Mouse (Mus musculus) ES-Bruce4 (cell line): ENCODE measurements around the gene Nnmt. TPM values are rescaled to one million over a fixed set of nuclear protein-coding genes. Genes with fewer than 3 reads are reported as not detected.

ENCODE experiments used
- H3K27ac ChIP-seq: 2 replicates; pipeline ENCODE4 v1.5.1; 2012; ENCODE audit warnings: low read length, inconsistent platforms; ENCODE audit not compliant: insufficient read depth
- H3K27me3 ChIP-seq: 2 replicates; pipeline ENCODE4 v1.6.1; 2012; ENCODE audit warnings: mild to moderate bottlenecking, low read length, inconsistent platforms; ENCODE audit not compliant: control insufficient read depth, poor library complexity, insufficient read depth, severe bottlenecking
- H3K36me3 ChIP-seq: 2 replicates; pipeline ENCODE4 v1.6.1; 2012; ENCODE audit warnings: inconsistent platforms, mild to moderate bottlenecking, low read length, moderate library complexity; ENCODE audit not compliant: control insufficient read depth, poor library complexity, insufficient read depth, severe bottlenecking
- H3K4me1 ChIP-seq: one replicate; pipeline ENCODE4 v1.8.1; 2011; ENCODE audit warnings: low read length; ENCODE audit not compliant: control insufficient read depth, insufficient read depth
- H3K4me3 ChIP-seq: 2 replicates; pipeline ENCODE4 v1.5.1; 2011; ENCODE audit warnings: low read depth, mild to moderate bottlenecking, low read length
- H3K9ac ChIP-seq: 2 replicates; pipeline ENCODE4 v1.6.1; 2012; ENCODE audit warnings: low read depth, mild to moderate bottlenecking, inconsistent platforms; ENCODE audit not compliant: poor library complexity, severe bottlenecking
- H3K9me3 ChIP-seq: replicated peaks from 2 replicates; pipeline ENCODE4 v1.6.1; 2012; ENCODE audit warnings: mild to moderate bottlenecking, low read length, inconsistent platforms; ENCODE audit not compliant: control insufficient read depth, poor library complexity, insufficient read depth, severe bottlenecking
- CTCF ChIP-seq: IDR thresholded peaks from one replicate; pipeline ENCODE4 v1.8.1; 2011; ENCODE audit warnings: low read depth, low read length
- EP300 ChIP-seq: IDR thresholded peaks from 2 replicates; pipeline ENCODE4 v1.6.1; 2011; ENCODE audit warnings: low read depth, low read length; ENCODE audit not compliant: insufficient read depth
- POLR2A ChIP-seq: IDR thresholded peaks from one replicate; pipeline ENCODE4 v1.8.1; 2011; ENCODE audit warnings: low read length; ENCODE audit not compliant: insufficient read depth
- polyA plus RNA-seq: library from polyadenylated mRNA; stranded (reverse); fragments of >200 nt; gene quantifications from 2 replicates; pipeline ENCODE4 v1.2.4, GENCODE M21; 2011; ENCODE audit warnings: low read depth; ENCODE audit not compliant: missing spikeins, insufficient read depth, insufficient read length

Gene Nnmt
- polyA plus RNA-seq, result not detected in 2 replicates

GRCm38 (mm10) chr9:48604939-48605598, at the start of gene Nnmt:
Gene Nnmt, minus strand, starts transcription at chr9:48605153.
- Histone ChIP-seq H3K27ac (no peak within 1 kb of the TSS), H3K9ac (no peak within 1 kb of the TSS), H3K4me3 (no peak within 1 kb of the TSS), H3K4me1 (no peaks in the 10 kb centered on the region), H3K9me3 (no peaks in the 10 kb centered on the region), H3K36me3 (no peaks in the 10 kb centered on the region), H3K27me3 (no peaks in the 10 kb centered on the region)
- TF ChIP-seq EP300 (no peak), POLR2A (no peak), CTCF (no peak)

GRCm38 (mm10) chr9:48654730-48655129, 49.8 kb upstream of the Nnmt start:
- H3K9me3 ChIP-seq, result no peaks in the 10 kb centered on the region
- no peak overlapping the region for H3K27ac ChIP-seq
- H3K9ac ChIP-seq, result no peak overlapping the region
- no peak overlapping the region for H3K4me3 ChIP-seq
- no peak for TF ChIP-seq POLR2A
- no peak for TF ChIP-seq EP300
- TF ChIP-seq CTCF, result no peak
- H3K27me3 ChIP-seq, result no peaks in the 10 kb centered on the region
- no peaks in the 10 kb centered on the region for H3K36me3 ChIP-seq
- H3K4me1 ChIP-seq, result peaks cover 2% of the 10 kb centered on the region

- TF ChIP-seq CTCF (no peak), EP300 (no peak), POLR2A (no peak)
- Histone ChIP-seq H3K36me3 (no peaks in the 10 kb centered on the region), H3K4me1 (peaks cover 2% of the 10 kb centered on the region), H3K9ac (no peak overlapping the region), H3K4me3 (no peak overlapping the region), H3K27me3 (no peaks in the 10 kb centered on the region), H3K9me3 (no peaks in the 10 kb centered on the region), H3K27ac (no peak overlapping the region)
Measured at GRCm38 (mm10) chr9:48653399-48654070, 48.6 kb upstream of the Nnmt start.

GRCm38 (mm10) chr9:48652026-48652425, 47.1 kb upstream of the Nnmt start:
- H3K27me3 ChIP-seq, result no peaks in the 10 kb centered on the region
- no peak overlapping the region for H3K4me3 ChIP-seq
- no peaks in the 10 kb centered on the region for H3K9me3 ChIP-seq
- no peak overlapping the region for H3K27ac ChIP-seq
- peaks cover 2% of the 10 kb centered on the region for H3K4me1 ChIP-seq
- no peak overlapping the region for H3K9ac ChIP-seq
- H3K36me3 ChIP-seq, result no peaks in the 10 kb centered on the region
- TF ChIP-seq POLR2A, result no peak
- TF ChIP-seq EP300, result no peak
- no peak for TF ChIP-seq CTCF

GRCm38 (mm10) chr9:48650846-48651245, 45.9 kb upstream of the Nnmt start:
- Histone ChIP-seq H3K9me3 (no peaks in the 10 kb centered on the region), H3K4me3 (no peak overlapping the region), H3K27ac (no peak overlapping the region), H3K36me3 (no peaks in the 10 kb centered on the region), H3K9ac (no peak overlapping the region), H3K27me3 (no peaks in the 10 kb centered on the region), H3K4me1 (peaks cover under 1% of the 10 kb centered on the region)
- TF ChIP-seq POLR2A (no peak), CTCF (no peak), EP300 (no peak)
